Mouse (Mus musculus): ENCODE data around the gene Bcl2.
A peak's percentile ranks its signal among the peaks of the same experiment; 100 is the strongest.

The Bcl2 gene

GRCm38 (mm10) chr1:106666140-106667088 is 47.7 kb downstream of the Bcl2 start:
- no peak for DNase-seq (ENCODE audit: extremely low read depth, low read depth)

GRCm38 (mm10) chr1:106664978-106665377 is 49.1 kb downstream of the Bcl2 start:
- no peak for DNase-seq (ENCODE audit: extremely low read depth, low read depth)

GRCm38 (mm10) chr1:106662486-106662885 is 51.6 kb downstream of the Bcl2 start:
- DNase-seq (ENCODE audit: extremely low read depth, low read depth) = no peak

- no peak for DNase-seq (ENCODE audit: extremely low read depth, low read depth)
These were observed 55.7 kb downstream of the Bcl2 start for GRCm38 (mm10) chr1:106658293-106658847.

GRCm38 (mm10) chr1:106656207-106656738 is 57.8 kb downstream of the Bcl2 start:
- DNase-seq (ENCODE audit: extremely low read depth, low read depth) = no peak

- DNase-seq (ENCODE audit: extremely low read depth, low read depth) = no peak
These were observed 59.8 kb downstream of the Bcl2 start for GRCm38 (mm10) chr1:106654254-106654653.

- DNase-seq (ENCODE audit: extremely low read depth, low read depth) = peak; percentile 40
These were observed 60.6 kb downstream of the Bcl2 start for GRCm38 (mm10) chr1:106653441-106653860.

- DNase-seq (ENCODE audit: extremely low read depth, low read depth) = no peak
These were observed 62.9 kb downstream of the Bcl2 start for GRCm38 (mm10) chr1:106651211-106651610.

- DNase-seq (ENCODE audit: extremely low read depth, low read depth) = no peak
These were observed 63.6 kb downstream of the Bcl2 start for GRCm38 (mm10) chr1:106650427-106650826.

- DNase-seq (ENCODE audit: extremely low read depth, low read depth) = no peak
These were observed 66.7 kb downstream of the Bcl2 start for GRCm38 (mm10) chr1:106647336-106647735.

GRCm38 (mm10) chr1:106644566-106644965 is 69.5 kb downstream of the Bcl2 start:
- DNase-seq (ENCODE audit: extremely low read depth, low read depth) = no peak

- DNase-seq (ENCODE audit: extremely low read depth, low read depth) = no peak
These were observed 70.5 kb downstream of the Bcl2 start for GRCm38 (mm10) chr1:106643527-106643926.

GRCm38 (mm10) chr1:106640577-106640976 is 73.5 kb downstream of the Bcl2 start:
- DNase-seq (ENCODE audit: extremely low read depth, low read depth) = no peak

- DNase-seq (ENCODE audit: extremely low read depth, low read depth) = no peak
These were observed 76.4 kb downstream of the Bcl2 start for GRCm38 (mm10) chr1:106637705-106638104.

- DNase-seq (ENCODE audit: extremely low read depth, low read depth) = no peak
These were observed 77.4 kb downstream of the Bcl2 start for GRCm38 (mm10) chr1:106636714-106637113.

- DNase-seq (ENCODE audit: extremely low read depth, low read depth) = no peak
These were observed 80.9 kb downstream of the Bcl2 start for GRCm38 (mm10) chr1:106633207-106633606.

- no peak for DNase-seq (ENCODE audit: extremely low read depth, low read depth)
These were observed 82.1 kb downstream of the Bcl2 start for GRCm38 (mm10) chr1:106631869-106632463.

GRCm38 (mm10) chr1:106630973-106631372 is 83.1 kb downstream of the Bcl2 start:
- no peak for DNase-seq (ENCODE audit: extremely low read depth, low read depth)

GRCm38 (mm10) chr1:106629931-106630682 is 84.0 kb downstream of the Bcl2 start:
- no peak for DNase-seq (ENCODE audit: extremely low read depth, low read depth)

GRCm38 (mm10) chr1:106629470-106629830 is 84.6 kb downstream of the Bcl2 start:
- no peak for DNase-seq (ENCODE audit: extremely low read depth, low read depth)

GRCm38 (mm10) chr1:106628718-106629469 is 85.2 kb downstream of the Bcl2 start:
- no peak for DNase-seq (ENCODE audit: extremely low read depth, low read depth)

Measured in MEL-GATA-1-ER (cell line).